Mouse (Mus musculus) embryonic facial prominence, embryonic 12.5 days (tissue): Measurements from ENCODE around the gene Cdc40. TPM values are rescaled to one million over a fixed set of nuclear protein-coding genes. Genes with fewer than 3 reads are reported as not detected.
"Not testable (repeated sequence)": the region's sequence is repeated elsewhere in the genome, so short reads cannot be mapped to it uniquely, and the experiment has no call there.

ENCODE experiments used
- ATAC-seq: fragments of 200-750 bp; cut with Nextera tagmentation; 2 replicates; pipeline ENCODE4 v1.8.0; 2017; ENCODE audit not compliant: insufficient number of reproducible peaks, insufficient read depth, low FRiP score, low TSS enrichment
- H3K27ac ChIP-seq: fragments of 300-500 bp; sonication (generic); 2 replicates; pipeline ENCODE4 v1.5.1; 2016; ENCODE audit warnings: mild to moderate bottlenecking
- H3K27me3 ChIP-seq: fragments of 300-500 bp; sonication (generic); 2 replicates; pipeline ENCODE4 v1.6.1; 2016; ENCODE audit warnings: mild to moderate bottlenecking, moderate library complexity
- H3K36me3 ChIP-seq: fragments of 300-500 bp; sonication (generic); 2 replicates; pipeline ENCODE4 v1.6.1; 2016; ENCODE audit warnings: mild to moderate bottlenecking
- H3K4me1 ChIP-seq: fragments of 300-500 bp; sonication (generic); 2 replicates; pipeline ENCODE4 v1.6.1; 2016
- H3K4me2 ChIP-seq: fragments of 300-500 bp; sonication (generic); replicated peaks from 2 replicates; pipeline ENCODE4 v1.6.1; 2016; ENCODE audit warnings: mild to moderate bottlenecking, moderate library complexity
- H3K4me3 ChIP-seq: fragments of 300-500 bp; sonication (generic); 2 replicates; pipeline ENCODE4 v1.5.1; 2016; ENCODE audit warnings: mild to moderate bottlenecking
- H3K9ac ChIP-seq: fragments of 300-500 bp; sonication (generic); 2 replicates; pipeline ENCODE4 v1.6.1; 2016; ENCODE audit warnings: mild to moderate bottlenecking, moderate library complexity
- H3K9me3 ChIP-seq: fragments of 300-500 bp; sonication (generic); 2 replicates; pipeline ENCODE4 v1.6.1; 2016; ENCODE audit warnings: mild to moderate bottlenecking, moderate library complexity
- WGBS: fragments of 180-500 bp; shearing (Covaris S2); methylation state at CpG from one replicate; pipeline ENCODE4 v1.1.7; 2016; 5-methylcytosine and 5-hydroxymethylcytosine counted together
- polyA plus RNA-seq: library from polyadenylated mRNA; unstranded; fragments of >200 nt; fragmentation: Nextera tagmentation; extraction: Ambion mirVana; gene quantifications from 2 replicates; pipeline ENCODE4 v1.2.1, GENCODE M21; 2016

Gene Cdc40
- polyA plus RNA-seq, 1 experiment from 2014 or later: 40.2 TPM

- WGBS: 68% methylated on average over 6 of the region's 6 CpGs
- Histone ChIP-seq H3K36me3 (peaks cover 14% of the 10 kb centered on the region; the same call in 1 of the 2 replicates), H3K4me3 (no peak overlapping the region), H3K9ac (no peak overlapping the region), H3K9me3 (no peaks in the 10 kb centered on the region), H3K27ac (no peak overlapping the region), H3K4me1 (no peaks in the 10 kb centered on the region), H3K27me3 (no peaks in the 10 kb centered on the region), H3K4me2 (no peak overlapping the region)
- ATAC-seq: no peak
These were observed 57.2 kb downstream of the Cdc40 start for GRCm38 (mm10) chr10:40825952-40826351.

- H3K4me2 ChIP-seq: no peak overlapping the region
- H3K36me3 ChIP-seq: no peaks in the 10 kb centered on the region
- H3K4me3 ChIP-seq: no peak overlapping the region
- H3K27me3 ChIP-seq: no peaks in the 10 kb centered on the region
- H3K9ac ChIP-seq: no peak overlapping the region
- no peak for ATAC-seq
- WGBS: 59% methylated on average over 6 of the region's 6 CpGs
- H3K4me1 ChIP-seq: no peaks in the 10 kb centered on the region
- no peaks in the 10 kb centered on the region for H3K9me3 ChIP-seq
- H3K27ac ChIP-seq: no peak overlapping the region
These were observed 66.6 kb downstream of the Cdc40 start for GRCm38 (mm10) chr10:40816471-40816870.

GRCm38 (mm10) chr10:40813627-40814026, 69.5 kb downstream of the Cdc40 start:
- WGBS: 70% methylated on average over 4 of the region's 4 CpGs
- ATAC-seq: no peak
- no peaks in the 10 kb centered on the region for H3K36me3 ChIP-seq
- H3K27me3 ChIP-seq: peaks cover 3% of the 10 kb centered on the region; the same call in 1 of the 2 replicates
- no peak overlapping the region for H3K4me3 ChIP-seq
- no peak overlapping the region for H3K9ac ChIP-seq
- no peaks in the 10 kb centered on the region for H3K9me3 ChIP-seq
- no peaks in the 10 kb centered on the region for H3K4me1 ChIP-seq
- no peak overlapping the region for H3K4me2 ChIP-seq
- H3K27ac ChIP-seq: no peak overlapping the region

GRCm38 (mm10) chr10:40809411-40809910, 73.7 kb downstream of the Cdc40 start:
- H3K27ac ChIP-seq, ATAC-seq, H3K9me3 ChIP-seq, H3K9ac ChIP-seq, H3K27me3 ChIP-seq, H3K4me3 ChIP-seq, H3K36me3 ChIP-seq, H3K4me1 ChIP-seq, H3K4me2 ChIP-seq: not testable (repeated sequence)
- 27% methylated on average over 5 of the region's 5 CpGs for WGBS

- no peak for ATAC-seq
- WGBS: 77% methylated on average over 4 of the region's 4 CpGs
- H3K27me3 ChIP-seq: peaks cover 3% of the 10 kb centered on the region; the same call in 1 of the 2 replicates
- no peak overlapping the region for H3K27ac ChIP-seq
- H3K36me3 ChIP-seq: no peaks in the 10 kb centered on the region
- H3K4me3 ChIP-seq: no peak overlapping the region
- H3K9ac ChIP-seq: no peak overlapping the region
- no peak overlapping the region for H3K4me2 ChIP-seq
- H3K4me1 ChIP-seq: no peaks in the 10 kb centered on the region
- no peaks in the 10 kb centered on the region for H3K9me3 ChIP-seq
These were observed 76.9 kb downstream of the Cdc40 start for GRCm38 (mm10) chr10:40806221-40806620.

- no peak overlapping the region for H3K4me3 ChIP-seq
- no peaks in the 10 kb centered on the region for H3K9me3 ChIP-seq
- no peaks in the 10 kb centered on the region for H3K27me3 ChIP-seq
- H3K36me3 ChIP-seq: no peaks in the 10 kb centered on the region
- H3K4me1 ChIP-seq: no peaks in the 10 kb centered on the region
- WGBS: 80% methylated on average over 1 of the region's 1 CpGs
- no peak overlapping the region for H3K27ac ChIP-seq
- no peak for ATAC-seq
- H3K9ac ChIP-seq: no peak overlapping the region
- H3K4me2 ChIP-seq: no peak overlapping the region
These were observed 77.9 kb downstream of the Cdc40 start for GRCm38 (mm10) chr10:40805221-40805620.

- WGBS: 86% methylated on average over 3 of the region's 3 CpGs
- no peaks in the 10 kb centered on the region for H3K36me3 ChIP-seq
- no peaks in the 10 kb centered on the region for H3K27me3 ChIP-seq
- H3K4me1 ChIP-seq: no peaks in the 10 kb centered on the region
- no peaks in the 10 kb centered on the region for H3K9me3 ChIP-seq
- H3K4me2 ChIP-seq: no peak overlapping the region
- H3K4me3 ChIP-seq: no peak overlapping the region
- H3K27ac ChIP-seq: no peak overlapping the region
- no peak for ATAC-seq
- H3K9ac ChIP-seq: no peak overlapping the region
These were observed 91.0 kb downstream of the Cdc40 start for GRCm38 (mm10) chr10:40792115-40792514.

- no peaks in the 10 kb centered on the region for H3K4me1 ChIP-seq
- no peak overlapping the region for H3K4me2 ChIP-seq
- no peak overlapping the region for H3K27ac ChIP-seq
- H3K4me3 ChIP-seq: no peak overlapping the region
- H3K36me3 ChIP-seq: no peaks in the 10 kb centered on the region
- 79% methylated on average over 3 of the region's 3 CpGs for WGBS
- no peaks in the 10 kb centered on the region for H3K9me3 ChIP-seq
- H3K27me3 ChIP-seq: no peaks in the 10 kb centered on the region
- no peak for ATAC-seq
- no peak overlapping the region for H3K9ac ChIP-seq
These were observed 92.7 kb downstream of the Cdc40 start for GRCm38 (mm10) chr10:40790406-40790805.

Other genes with a start within 250 kb of the Cdc40 start
- gene Mettl24, start 200.0 kb downstream of the Cdc40 start, polyA plus RNA-seq: 0.96 and 1.1 TPM in 2 replicates
- gene Wasf1, start 164 bp upstream of the Cdc40 start, polyA plus RNA-seq: 31.8 and 32.5 TPM in 2 replicates
- not detected in 2 replicates for gene Gpr6, start 189.0 kb upstream of the Cdc40 start, polyA plus RNA-seq